Mouse (Mus musculus) midbrain, embryonic 14.5 days (tissue): ENCODE measurements around the gene Dnajb5. TPM values are rescaled to one million over a fixed set of nuclear protein-coding genes. Genes with fewer than 3 reads are reported as not detected.

Experiments used
- ATAC-seq: fragments of 200-750 bp; cut with Nextera tagmentation; 2 replicates; pipeline ENCODE4 v1.8.0; 2017; ENCODE audit warnings: moderate number of reproducible peaks, moderate library complexity; ENCODE audit not compliant: low FRiP score, low TSS enrichment
- DNase-seq: peaks from one replicate; pipeline ENCODE4 v3.0.0-alpha.2; 2015
- H3K27ac ChIP-seq: fragments of 300-500 bp; sonication (generic); replicated peaks from 2 replicates; pipeline ENCODE4 v1.5.1; 2014; ENCODE audit warnings: mild to moderate bottlenecking, low read depth, low read length, moderate library complexity
- H3K27me3 ChIP-seq: fragments of 300-500 bp; sonication (generic); 2 replicates; pipeline ENCODE4 v1.6.1; 2014; ENCODE audit warnings: low read length, control low read depth, mixed read lengths; ENCODE audit not compliant: control insufficient read depth, insufficient read depth
- H3K36me3 ChIP-seq: fragments of 300-500 bp; sonication (generic); 2 replicates; pipeline ENCODE4 v1.6.1; 2014; ENCODE audit warnings: low read length, control low read depth; ENCODE audit not compliant: control insufficient read depth, insufficient read depth
- H3K4me1 ChIP-seq: fragments of 300-500 bp; sonication (generic); 2 replicates; pipeline ENCODE4 v1.6.1; 2014; ENCODE audit warnings: mild to moderate bottlenecking, antibody characterized with exemption, low read length, control low read depth; ENCODE audit not compliant: control insufficient read depth, insufficient read depth
- H3K4me2 ChIP-seq: fragments of 300-500 bp; sonication (generic); 2 replicates; pipeline ENCODE4 v1.6.1; 2014; ENCODE audit warnings: mild to moderate bottlenecking, low read length, moderate library complexity
- H3K4me3 ChIP-seq: fragments of 300-500 bp; sonication (generic); replicated peaks from 2 replicates; pipeline ENCODE4 v1.5.1; 2014; ENCODE audit warnings: low read depth, low read length
- H3K9ac ChIP-seq: fragments of 300-500 bp; sonication (generic); replicated peaks from 2 replicates; pipeline ENCODE4 v1.6.1; 2014; ENCODE audit warnings: mild to moderate bottlenecking, low read length, moderate library complexity
- H3K9me3 ChIP-seq: fragments of 300-500 bp; sonication (generic); 2 replicates; pipeline ENCODE4 v1.6.1; 2016; ENCODE audit warnings: low read length, control low read depth, mixed read lengths; ENCODE audit not compliant: control insufficient read depth
- WGBS: fragments of 180-500 bp; shearing (Covaris S2); extraction: QIAGEN DNeasy Blood & Tissue Kit; methylation state at CpG from one replicate; pipeline ENCODE4 v1.1.7; 2014; 5-methylcytosine and 5-hydroxymethylcytosine counted together
- polyA plus RNA-seq: library from polyadenylated mRNA; unstranded; fragments of >200 nt; fragmentation: Nextera tagmentation; extraction: Ambion mirVana; gene quantifications from 2 replicates; pipeline ENCODE4 v1.2.1, GENCODE M21; 2014

Gene Dnajb5
- polyA plus RNA-seq, 1 experiment from 2014 or later: 45.0 TPM

- no peak for DNase-seq
These were observed 33.6 kb upstream of the Dnajb5 start for GRCm38 (mm10) chr4:42915966-42916365.

DNA sequence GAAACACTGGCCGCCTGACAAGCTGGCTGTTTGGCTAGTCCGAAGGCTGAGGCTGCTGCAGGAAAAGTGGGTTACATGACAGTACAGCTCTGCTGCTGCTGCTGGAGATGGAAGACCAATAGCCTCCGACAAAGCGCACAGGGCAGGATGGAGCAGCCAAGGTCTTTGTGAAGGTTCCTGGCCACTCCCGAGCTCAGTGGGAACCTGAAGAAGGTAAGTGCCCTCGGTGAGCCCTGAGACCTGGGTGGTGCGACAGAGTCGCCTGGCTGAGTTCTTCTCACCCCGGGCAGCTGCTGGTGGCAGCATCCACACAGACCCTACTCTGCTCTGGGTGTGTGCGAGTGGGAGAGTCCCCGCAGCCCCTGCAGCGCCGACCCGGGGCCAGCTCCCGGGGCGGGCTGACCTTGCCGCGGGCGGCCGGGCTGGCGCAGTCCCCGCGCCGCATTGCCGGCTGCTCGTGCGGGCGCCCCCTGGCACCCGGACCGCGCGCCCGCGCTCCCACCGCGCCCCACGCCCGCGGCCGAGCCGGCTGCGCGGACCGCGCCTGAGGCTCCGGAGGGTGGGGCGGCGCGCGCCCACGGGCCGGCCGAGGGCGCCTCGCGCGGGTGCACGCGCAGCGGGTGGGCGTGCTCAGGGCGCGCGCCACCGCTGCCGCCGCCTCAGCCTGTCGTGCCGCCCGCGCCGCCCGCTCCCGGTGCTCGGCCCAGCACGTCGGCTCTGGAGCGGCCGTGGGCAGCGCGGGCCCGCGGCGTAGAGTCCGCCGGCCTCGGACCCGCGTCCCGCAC is 32.8 kb upstream of the Dnajb5 start, which contains the start of gene Phf24:
Phf24 (plus strand) TSS at position 44 of the 785 bp plus-strand sequence.
- peak within 1 kb of the TSS; percentile 76 for H3K27ac ChIP-seq
- H3K9me3 ChIP-seq: no peaks in the 10 kb centered on the region
- no peaks in the 10 kb centered on the region; the same call in 1 of the 2 replicates for H3K4me1 ChIP-seq
- peak; percentile 84 for ATAC-seq
- peak within 1 kb of the TSS; percentile 78 for H3K4me2 ChIP-seq
- H3K9ac ChIP-seq: peak within 1 kb of the TSS; percentile 89
- no peaks in the 10 kb centered on the region for H3K27me3 ChIP-seq
- WGBS: 1% methylated on average over 66 of the region's 90 CpGs
- peak; percentile 91 for DNase-seq
- H3K36me3 ChIP-seq: no peaks in the 10 kb centered on the region
- H3K4me3 ChIP-seq: peak within 1 kb of the TSS; percentile 66

More at GRCm38 (mm10) chr4:42915966-42916365, 33.6 kb upstream of the Dnajb5 start:
- Histone ChIP-seq H3K27me3 (no peaks in the 10 kb centered on the region), H3K9me3 (no peaks in the 10 kb centered on the region), H3K4me1 (no peaks in the 10 kb centered on the region; the same call in 1 of the 2 replicates), H3K27ac (no peak overlapping the region), H3K9ac (no peak overlapping the region), H3K4me2 (peak overlapping the region; percentile 78), H3K36me3 (no peaks in the 10 kb centered on the region), H3K4me3 (no peak overlapping the region)
- WGBS: 70% methylated on average over 1 of the region's 1 CpGs
- ATAC-seq: no peak

GRCm38 (mm10) chr4:42917402-42917774 is 32.2 kb upstream of the Dnajb5 start:
- Histone ChIP-seq H3K4me2 (peak overlapping the region; percentile 78), H3K9ac (peak overlapping the region; percentile 89), H3K36me3 (no peaks in the 10 kb centered on the region), H3K27ac (peak overlapping the region; percentile 76), H3K4me3 (peak overlapping the region; percentile 66), H3K9me3 (no peaks in the 10 kb centered on the region), H3K4me1 (peaks cover 4% of the 10 kb centered on the region; the same call in 1 of the 2 replicates), H3K27me3 (no peaks in the 10 kb centered on the region)
- ATAC-seq: peak; percentile 68
- no peak for DNase-seq
- WGBS: 2% methylated on average over 26 of the region's 26 CpGs

GRCm38 (mm10) chr4:42920726-42921125 is 28.9 kb upstream of the Dnajb5 start:
- WGBS: 86% methylated on average over 9 of the region's 9 CpGs
- Histone ChIP-seq H3K4me2 (no peak overlapping the region), H3K4me3 (no peak overlapping the region), H3K9ac (no peak overlapping the region), H3K4me1 (peaks cover 4% of the 10 kb centered on the region; the same call in 1 of the 2 replicates), H3K27ac (no peak overlapping the region), H3K36me3 (no peaks in the 10 kb centered on the region), H3K27me3 (no peaks in the 10 kb centered on the region), H3K9me3 (no peaks in the 10 kb centered on the region)
- ATAC-seq (no peak), DNase-seq (no peak)

DNA sequence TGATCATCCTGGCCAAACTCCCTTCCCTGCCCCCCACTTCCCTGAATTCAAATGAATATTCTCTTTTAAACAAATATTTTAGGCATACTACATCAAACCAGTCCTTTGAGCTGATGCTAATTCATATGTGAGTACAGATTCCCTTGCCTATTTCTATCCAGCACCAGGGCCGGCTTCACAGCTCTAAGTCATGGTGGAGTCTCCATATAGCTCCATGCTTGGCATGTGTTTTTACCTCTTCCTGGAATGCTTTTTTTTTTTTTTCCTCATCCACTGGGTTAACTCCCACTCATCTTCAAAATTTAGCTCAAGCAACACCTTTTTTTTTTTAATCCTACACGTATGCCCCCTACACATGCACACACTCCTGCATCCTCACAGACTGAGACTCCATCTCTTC is 28.1 kb upstream of the Dnajb5 start:
- no peak for ATAC-seq
- Histone ChIP-seq H3K4me3 (no peak overlapping the region), H3K27ac (no peak overlapping the region), H3K9me3 (no peaks in the 10 kb centered on the region), H3K36me3 (no peaks in the 10 kb centered on the region), H3K9ac (no peak overlapping the region), H3K4me1 (peaks cover 4% of the 10 kb centered on the region; the same call in 1 of the 2 replicates), H3K27me3 (no peaks in the 10 kb centered on the region), H3K4me2 (no peak overlapping the region)
- 77% methylated on average over 2 of the region's 2 CpGs for WGBS
- no peak for DNase-seq

DNA sequence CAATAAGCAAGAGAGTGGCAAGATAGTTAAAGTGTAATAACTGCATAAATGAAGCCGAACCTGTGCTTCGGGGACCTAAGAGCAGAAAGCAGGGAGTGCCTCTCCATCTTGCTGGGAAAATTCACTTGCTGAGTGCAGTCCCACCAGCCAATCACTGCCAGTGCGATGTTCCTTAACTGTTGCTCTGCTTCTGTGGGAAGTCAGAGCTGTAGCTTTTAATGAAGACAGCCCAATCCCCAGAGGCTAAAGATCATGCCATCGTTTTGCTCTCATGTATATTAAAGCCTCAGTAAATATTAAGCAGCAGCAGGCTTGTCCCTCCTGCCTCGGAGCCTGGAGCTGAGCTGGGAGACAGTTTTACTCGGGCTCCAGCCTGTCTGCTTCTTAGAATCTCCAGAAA is 27.6 kb upstream of the Dnajb5 start:
- no peak for ATAC-seq
- peak; percentile 70 for DNase-seq
- Histone ChIP-seq H3K4me1 (peaks cover 4% of the 10 kb centered on the region; the same call in 1 of the 2 replicates), H3K9ac (no peak overlapping the region), H3K27me3 (no peaks in the 10 kb centered on the region), H3K4me2 (no peak overlapping the region), H3K4me3 (no peak overlapping the region), H3K9me3 (no peaks in the 10 kb centered on the region), H3K27ac (no peak overlapping the region), H3K36me3 (no peaks in the 10 kb centered on the region)
- WGBS: 41% methylated on average over 6 of the region's 6 CpGs

- WGBS: 83% methylated on average over 8 of the region's 8 CpGs
- ATAC-seq: no peak
- no peaks in the 10 kb centered on the region for H3K36me3 ChIP-seq
- no peaks in the 10 kb centered on the region for H3K9me3 ChIP-seq
- peaks cover 4% of the 10 kb centered on the region; the same call in 1 of the 2 replicates for H3K4me1 ChIP-seq
- H3K4me2 ChIP-seq: no peak overlapping the region
- no peak overlapping the region for H3K4me3 ChIP-seq
- no peaks in the 10 kb centered on the region for H3K27me3 ChIP-seq
- no peak for DNase-seq
- H3K27ac ChIP-seq: no peak overlapping the region
- H3K9ac ChIP-seq: no peak overlapping the region
These were observed 27.2 kb upstream of the Dnajb5 start for GRCm38 (mm10) chr4:42922461-42922860.

GRCm38 (mm10) chr4:42924095-42924710 is 25.4 kb upstream of the Dnajb5 start:
- Histone ChIP-seq H3K4me2 (no peak overlapping the region), H3K9ac (no peak overlapping the region), H3K4me3 (no peak overlapping the region), H3K36me3 (no peaks in the 10 kb centered on the region), H3K27me3 (no peaks in the 10 kb centered on the region), H3K9me3 (no peaks in the 10 kb centered on the region), H3K4me1 (0 out of 2 replicates have a peak, but pooled peaks cover 4% of the 10 kb centered on the region), H3K27ac (no peak overlapping the region)
- 75% methylated on average over 13 of the region's 13 CpGs for WGBS
- no peak for DNase-seq
- ATAC-seq: no peak
